Mouse (Mus musculus) gastrocnemius, postnatal 25 days (tissue): ENCODE data around the gene Trp53bp2. TPM values are rescaled to one million over a fixed set of nuclear protein-coding genes. Genes with fewer than 3 reads are reported as not detected.
A peak's percentile ranks its signal among the peaks of the same experiment; 100 is the strongest.

Source experiments
- DNase-seq: peaks from one replicate; pipeline ENCODE4 v3.0.0; 2022
- total RNA-seq, 2 experiments: library from RNA; stranded (reverse); gene quantifications; 1 replicate in 1 of 2; 2 replicates in 1 of 2; pipeline ENCODE4 v1.2.3; 2021

Gene Trp53bp2
- total RNA-seq, 2 experiments from 2014 or later = 8.5 to 8.6 TPM

DNA sequence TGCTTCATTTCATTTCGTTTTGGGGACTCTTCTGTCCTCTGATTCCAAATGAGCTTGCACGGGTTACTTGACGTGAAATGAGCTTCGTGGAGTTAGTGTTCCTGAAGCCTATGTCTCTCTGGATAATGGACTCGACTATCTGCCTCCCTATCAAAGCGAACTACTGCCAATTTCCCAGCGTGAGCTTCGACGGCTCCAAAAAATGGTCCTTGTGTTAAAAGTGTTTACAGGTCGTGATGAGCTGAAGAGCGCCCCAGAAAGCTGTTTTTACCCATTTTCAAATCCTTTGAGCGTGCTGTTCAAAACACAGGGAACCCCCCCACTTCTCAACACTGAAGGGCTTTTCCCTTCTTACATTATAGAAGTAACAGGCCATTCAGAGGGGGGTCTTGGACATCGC, 729 bp upstream of the Trp53bp2 start:
- no peak for DNase-seq

DNA sequence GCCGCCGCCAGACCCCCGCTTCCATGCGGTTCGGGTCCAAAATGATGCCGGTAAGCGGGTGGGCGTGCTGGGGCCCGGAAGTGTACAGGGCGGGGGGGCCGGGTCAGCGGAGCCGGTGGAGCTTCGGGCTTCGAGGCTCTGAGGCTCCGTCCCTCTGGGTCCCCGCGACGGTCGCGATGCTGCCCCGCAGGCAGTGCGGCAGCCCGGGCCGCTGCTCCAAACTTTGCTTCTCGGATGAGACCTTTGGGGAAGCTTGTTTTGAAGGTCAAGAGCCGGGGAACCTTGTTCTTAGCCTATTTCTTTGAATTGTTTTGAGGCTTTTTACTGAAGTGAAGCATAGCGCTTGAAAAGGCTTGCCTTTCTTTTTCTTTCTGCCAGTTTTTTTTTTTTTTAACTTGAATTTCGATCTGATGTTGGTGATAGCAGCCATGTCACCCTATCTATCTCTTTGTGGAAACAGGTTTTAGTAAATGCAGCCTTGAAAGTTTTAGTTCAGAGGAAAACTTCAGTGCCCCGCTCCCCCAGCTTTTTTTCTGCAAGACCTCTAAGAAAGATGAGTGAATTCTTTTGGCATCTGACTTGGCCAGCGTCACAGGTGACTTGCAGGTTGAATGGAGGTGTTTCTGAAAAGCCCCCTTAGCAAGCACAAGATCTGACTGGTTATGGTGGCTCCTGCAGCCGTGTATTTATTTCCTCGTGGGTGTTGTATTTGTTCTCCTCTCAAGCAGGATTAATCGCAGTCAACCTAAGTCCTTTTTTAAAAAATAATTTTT, 615 bp downstream of the Trp53bp2 start:
- no peak for DNase-seq

DNA sequence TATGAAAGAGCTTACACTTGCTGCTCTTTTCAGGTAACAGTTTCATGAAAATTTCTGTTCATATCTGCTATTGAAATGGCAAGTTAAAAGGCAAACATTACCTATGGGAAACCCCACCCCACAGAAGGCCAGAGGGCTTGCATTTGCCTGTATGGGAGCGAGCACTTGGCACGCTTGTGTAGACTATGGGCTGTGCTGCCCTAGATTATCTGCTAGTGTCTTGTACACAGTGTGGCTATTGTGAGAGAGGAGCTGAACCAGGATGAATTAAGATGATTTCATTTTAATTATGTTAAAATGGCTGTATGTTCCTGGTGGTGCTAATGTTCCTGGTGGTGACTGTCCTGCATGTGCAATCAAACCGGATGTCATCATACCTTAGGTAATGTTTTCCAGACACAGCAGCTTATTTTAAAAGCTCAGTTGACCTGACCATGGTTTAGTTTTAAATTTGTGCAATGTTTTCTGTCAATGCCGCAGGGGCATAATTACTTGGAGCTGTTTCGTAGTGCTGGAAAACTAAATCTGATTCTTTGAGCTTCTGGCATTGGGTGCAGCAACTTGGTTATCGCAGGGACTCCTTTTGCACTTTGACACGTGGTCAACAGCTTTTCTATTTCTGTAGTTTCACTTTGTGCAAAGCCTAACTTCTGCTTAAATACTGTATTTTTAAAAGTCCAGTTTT, 3.8 kb downstream of the Trp53bp2 start:
- DNase-seq = no peak

DNA sequence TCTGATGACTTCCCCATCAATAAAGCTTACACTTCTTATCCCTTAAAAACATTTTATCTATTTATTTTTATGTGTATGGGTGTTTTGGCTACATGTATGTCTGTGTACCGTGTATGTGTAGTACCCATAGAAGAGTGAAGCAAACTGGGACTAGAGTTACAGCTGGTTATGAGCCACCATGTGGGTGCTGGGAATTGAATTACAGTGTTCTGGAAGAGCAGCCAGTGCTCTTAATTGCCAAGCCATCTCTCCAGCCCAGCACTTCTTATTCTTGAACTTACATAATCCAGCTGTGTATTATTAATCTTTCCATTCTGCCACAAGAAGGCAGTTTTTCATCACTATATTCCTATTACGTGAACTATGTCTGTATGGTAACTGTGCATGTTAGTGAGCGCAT, 10.5 kb downstream of the Trp53bp2 start:
- DNase-seq = peak; percentile 41

DNA sequence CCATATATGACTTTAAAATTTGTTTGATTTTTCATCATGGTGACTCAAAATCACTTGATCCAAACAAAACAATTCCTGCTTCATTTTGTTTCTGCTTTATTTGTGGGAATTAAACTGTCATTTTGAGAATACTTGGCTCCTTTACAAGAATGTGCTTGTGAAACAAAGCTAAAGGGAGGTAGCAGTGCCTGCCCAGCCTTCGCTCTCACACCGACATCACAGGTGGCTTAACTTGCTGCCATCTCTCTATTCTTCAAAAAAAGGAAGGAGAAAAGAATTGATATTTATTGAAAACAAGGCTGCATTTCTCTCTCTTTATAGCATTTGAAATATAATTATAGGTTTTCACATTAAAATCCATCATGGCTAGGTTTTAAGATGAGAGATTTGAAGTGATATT, 15.3 kb downstream of the Trp53bp2 start:
- no peak for DNase-seq

DNA sequence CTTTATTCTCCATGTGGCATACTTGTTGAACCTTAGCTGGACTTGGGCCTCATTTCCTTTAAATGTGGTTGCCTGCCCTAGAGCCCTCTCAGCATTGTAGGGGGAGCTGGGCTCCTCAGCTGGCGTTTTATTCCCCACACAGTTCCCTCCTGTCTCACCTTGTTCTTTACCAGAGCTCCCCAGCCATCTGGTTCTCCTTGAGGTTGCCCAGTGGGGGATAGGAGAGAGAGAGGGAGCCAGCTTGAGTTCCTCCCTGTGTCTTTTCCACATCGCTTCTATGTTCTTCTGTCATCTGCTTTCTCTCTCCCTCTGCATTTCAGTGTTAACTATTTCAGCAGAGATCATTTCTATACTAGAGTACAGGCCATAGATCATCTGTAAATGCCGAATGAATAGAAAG, 16.2 kb downstream of the Trp53bp2 start:
- DNase-seq = no peak

DNA sequence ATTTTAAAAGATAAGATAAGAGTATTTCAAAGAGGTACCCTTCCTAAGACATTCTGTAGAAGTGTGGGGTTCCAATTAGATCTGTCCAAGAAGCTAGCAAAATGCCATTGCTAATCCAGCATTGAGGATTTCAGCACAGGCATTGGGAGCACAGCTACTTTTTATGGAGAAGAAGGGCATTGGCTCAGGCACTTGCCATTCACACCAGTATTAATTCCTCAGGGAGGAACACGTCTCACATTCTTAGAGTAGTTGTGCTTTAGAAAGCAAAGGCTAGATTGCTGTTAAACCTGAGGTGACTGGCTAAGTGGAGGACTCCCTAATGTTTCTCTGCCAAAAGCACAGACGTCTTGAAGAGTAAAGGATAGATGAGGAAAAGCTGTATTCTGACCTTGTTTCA, 17.5 kb downstream of the Trp53bp2 start:
- DNase-seq = no peak

DNA sequence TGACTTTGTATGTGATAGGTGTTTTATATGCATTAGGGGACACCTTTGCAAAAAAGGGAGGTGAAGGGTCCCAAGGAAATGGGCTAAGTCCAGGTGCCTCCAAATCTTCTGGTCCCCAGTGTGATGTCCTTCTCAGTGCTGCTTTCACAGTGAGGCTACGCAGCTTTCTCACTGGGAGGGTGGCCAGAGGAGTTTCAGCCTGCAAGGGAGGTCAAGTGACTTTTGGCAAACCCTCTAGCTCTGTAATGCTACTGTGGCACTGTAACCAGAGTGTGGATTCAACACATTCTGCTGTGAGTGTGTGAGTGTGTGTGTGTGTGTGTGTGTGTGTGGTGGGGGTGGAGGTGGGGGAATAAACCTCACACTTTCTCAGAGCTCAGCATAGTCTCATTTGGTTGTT, 18.5 kb downstream of the Trp53bp2 start:
- peak; percentile 64 for DNase-seq

DNA sequence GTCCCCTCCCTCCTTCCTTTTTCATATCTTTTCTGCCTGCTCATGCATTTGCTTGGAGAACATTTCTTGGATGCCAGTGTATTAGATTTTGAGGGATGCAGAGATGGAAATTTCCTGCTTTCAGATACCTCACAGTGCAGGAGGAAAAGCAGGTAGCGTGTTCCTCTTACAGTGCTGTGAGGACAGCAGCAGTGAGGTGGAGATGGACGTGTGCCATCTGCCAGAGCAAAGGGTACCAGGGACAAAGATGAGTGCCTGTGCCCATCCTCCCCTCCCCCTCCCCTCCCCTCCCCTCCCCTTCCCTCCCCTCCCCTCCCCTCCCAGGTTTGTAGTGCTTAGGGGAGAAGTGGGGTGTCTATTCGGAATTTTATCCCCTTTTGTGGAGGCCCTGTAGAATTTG, 20.9 kb downstream of the Trp53bp2 start:
- no peak for DNase-seq

DNA sequence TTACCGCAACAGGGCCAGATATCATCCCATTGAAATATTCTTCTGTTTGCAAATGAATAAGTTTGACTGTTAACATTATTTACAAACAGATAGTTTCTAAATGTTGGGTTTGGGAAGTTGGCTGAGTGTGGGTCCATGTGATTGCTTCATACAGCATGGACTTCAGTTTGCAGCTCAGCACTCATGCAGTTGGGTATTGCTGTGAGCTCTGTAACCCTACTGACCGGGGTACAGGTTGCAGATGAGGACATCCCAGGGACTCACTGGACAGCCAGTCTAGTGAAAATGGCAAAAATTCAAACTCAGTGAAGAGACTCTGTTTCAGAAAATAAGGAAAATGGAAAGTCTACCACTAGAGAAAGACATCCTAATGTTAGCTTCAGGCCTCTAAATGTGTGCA, 21.7 kb downstream of the Trp53bp2 start:
- DNase-seq = no peak

DNA sequence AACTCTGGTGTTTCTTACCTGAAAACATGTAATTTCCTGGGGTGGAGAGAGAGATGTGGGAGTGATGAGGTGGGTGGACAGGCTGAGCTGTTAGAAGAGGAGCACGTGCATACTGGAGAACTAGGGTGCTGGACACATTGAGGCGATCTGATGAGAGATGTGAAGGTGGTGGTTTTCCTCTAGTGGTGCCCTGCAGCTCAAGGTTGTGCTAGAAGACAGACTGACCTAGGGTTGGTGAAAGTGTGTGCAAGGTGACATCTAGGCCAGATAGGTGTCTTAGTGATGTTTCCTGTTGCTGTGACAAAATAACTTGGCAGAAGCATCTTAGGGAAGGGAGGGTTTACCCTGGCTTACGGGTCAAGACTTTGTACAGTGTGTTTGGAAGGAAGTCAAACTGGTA, 23.1 kb downstream of the Trp53bp2 start:
- DNase-seq = no peak

DNA sequence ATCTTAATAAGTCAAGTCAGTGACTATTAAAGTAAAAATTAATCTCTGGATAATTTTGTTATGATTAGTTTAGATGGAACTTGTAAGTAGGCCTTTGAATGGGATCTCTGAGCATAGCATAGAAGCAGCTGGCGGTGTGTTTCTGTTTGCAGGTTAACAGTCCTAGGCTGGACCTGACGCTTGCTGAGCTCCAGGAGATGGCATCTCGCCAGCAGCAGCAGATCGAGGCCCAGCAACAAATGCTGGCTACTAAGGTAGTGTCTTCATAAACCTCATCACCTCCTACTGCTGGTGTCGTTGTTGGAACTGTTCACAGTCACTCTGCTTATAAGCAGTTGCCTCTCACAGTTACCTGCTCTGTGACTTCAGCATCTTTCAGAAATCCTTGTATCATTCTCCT, 27.8 kb downstream of the Trp53bp2 start:
- no peak for DNase-seq

DNA sequence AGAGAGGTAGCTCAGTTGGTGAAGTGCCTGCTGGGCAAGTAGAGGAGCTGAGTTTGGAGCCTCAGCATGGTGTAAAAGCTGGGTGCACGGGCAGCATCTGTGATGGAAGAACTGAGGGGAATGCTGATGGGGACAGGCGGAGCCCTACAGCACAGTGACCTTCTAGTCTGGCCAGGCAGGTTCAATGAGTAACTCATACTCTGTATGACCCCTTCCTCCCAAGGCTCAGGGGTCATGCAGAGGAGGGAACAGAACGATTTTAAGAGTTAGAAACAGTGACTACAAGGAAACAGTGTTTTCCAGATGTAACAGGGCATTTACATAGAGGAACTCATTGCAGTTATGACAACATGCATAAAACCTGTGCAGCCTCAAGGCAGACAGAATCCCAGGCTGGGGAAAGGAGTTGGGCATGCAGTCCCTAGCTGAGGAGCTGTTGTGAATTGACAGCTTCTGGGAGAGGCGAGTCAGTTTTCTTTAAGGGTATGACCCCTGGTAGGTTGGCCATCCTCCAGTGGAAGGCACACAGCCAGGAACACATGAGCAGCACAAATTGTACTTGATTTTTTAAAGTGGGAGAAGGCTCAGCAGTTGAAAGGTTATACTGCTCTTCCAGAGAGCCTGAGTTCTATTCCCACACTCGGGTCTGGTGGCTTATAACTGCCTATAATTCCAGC, 30.7 kb downstream of the Trp53bp2 start:
- peak; percentile 74 for DNase-seq

DNA sequence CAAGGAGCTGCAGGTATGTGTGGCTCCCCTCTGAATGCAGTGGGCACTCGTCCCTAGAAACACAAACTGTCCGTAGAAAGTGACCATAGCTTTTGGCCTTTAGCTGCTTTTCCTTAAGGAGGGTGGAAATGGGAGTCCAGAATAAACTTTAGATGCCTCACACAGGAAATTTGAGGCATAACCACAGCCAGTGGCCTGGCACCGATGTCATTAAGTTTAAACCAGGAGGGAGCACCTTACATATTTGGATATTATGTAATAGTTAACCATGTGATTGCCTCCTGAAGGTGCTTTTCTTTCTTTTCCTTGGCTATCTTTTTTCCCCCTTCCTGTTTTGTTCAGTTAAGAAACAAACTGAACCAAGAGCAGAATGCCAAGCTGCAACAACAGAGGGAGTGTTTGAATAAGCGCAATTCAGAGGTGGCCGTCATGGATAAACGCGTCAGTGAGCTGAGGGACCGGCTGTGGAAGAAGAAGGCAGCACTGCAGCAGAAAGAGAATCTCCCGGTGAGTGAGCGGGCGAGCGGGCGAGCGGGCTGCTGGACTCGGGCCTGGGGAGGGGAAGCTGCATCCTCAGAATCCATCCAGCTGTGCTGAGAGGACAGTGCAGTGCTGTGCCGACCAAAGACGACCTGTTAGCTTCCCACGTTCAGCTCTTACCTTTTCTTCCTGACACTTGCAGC, 33.0 kb downstream of the Trp53bp2 start:
- no peak for DNase-seq

DNA sequence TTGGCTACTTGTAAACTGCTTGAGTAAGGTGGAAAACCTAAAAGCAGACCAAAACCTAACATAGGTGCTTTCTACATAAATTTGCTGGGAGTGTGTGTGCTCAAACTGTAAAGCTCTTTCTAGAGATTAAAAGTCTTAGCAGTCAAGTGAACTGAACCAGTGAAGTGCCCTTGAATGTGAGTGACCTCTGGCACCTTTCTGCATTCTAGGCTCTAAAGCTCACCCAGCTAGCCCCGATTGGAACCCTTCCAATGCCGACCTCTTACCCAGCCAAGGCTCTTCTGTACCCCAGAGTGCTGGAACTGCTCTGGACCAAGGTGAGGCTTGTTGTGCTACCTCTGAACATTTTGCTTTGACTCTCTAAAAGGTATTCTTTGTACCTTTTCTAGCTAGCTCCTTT, 35.1 kb downstream of the Trp53bp2 start:
- DNase-seq = no peak

DNA sequence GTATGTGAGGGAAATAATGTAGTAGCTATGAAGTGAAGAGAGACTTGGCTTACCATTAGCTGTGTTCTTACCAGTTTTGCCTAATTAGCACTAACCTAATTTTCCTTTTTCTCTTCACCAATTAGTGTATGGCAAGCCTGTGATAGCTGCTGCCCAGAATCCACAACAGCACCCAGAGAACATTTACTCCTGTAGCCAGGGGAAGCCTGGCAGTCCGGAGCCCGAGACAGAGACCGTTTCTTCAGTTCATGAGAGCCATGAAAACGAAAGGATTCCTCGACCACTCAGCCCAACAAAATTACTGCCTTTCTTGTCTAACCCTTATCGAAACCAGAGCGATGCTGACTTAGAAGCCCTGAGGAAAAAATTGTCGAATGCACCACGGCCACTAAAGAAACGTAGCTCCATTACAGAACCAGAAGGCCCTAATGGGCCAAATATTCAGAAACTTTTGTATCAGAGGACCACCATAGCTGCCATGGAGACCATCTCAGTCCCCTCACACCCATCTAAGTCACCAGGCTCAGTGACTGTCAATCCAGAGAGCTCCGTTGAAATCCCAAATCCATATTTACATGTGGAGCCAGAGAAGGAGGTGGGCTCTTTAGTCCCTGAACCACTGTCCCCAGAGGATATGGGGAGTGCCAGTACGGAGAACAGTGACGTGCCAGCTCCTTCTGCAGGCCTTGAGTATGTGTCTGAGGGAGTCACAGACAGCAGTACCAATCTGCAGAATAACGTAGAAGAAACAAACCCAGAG, 39.5 kb downstream of the Trp53bp2 start:
- no peak for DNase-seq

DNA sequence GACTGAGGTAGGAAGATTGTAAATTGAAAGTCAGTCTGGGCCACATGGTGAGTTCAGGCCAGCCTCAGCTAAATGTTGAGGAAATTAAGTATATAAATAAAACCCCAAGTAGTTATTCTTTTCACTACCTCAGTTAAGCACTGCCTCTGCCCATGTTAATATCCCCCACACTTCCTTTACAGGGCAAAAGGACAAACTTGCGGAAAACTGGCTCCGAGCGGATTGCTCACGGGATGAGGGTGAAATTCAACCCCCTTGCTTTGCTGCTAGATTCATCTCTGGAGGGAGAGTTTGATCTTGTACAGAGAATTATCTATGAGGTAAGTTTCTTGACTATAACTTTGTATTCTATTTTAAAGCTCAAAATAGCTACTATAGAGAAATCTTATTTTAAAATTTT, 43.5 kb downstream of the Trp53bp2 start:
- no peak for DNase-seq

DNA sequence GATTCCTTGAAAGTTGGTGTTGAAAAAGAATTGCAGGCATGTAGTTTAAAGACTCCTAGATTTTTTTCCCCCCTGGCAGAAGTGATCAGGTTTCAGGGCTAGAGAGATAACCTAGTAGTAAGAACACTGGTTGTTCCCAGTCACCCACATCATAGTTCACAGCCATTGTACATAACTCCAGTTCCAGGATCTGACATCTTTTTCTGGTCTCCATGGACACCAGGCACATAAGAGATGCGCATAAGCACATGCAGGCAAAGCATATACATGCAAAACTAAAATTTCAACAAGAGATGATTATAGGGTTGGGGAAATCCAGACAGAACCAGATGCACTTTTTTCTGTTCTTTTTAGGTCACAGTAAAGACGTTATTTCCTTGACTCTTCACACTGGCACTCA, 46.1 kb downstream of the Trp53bp2 start:
- DNase-seq = no peak

DNA sequence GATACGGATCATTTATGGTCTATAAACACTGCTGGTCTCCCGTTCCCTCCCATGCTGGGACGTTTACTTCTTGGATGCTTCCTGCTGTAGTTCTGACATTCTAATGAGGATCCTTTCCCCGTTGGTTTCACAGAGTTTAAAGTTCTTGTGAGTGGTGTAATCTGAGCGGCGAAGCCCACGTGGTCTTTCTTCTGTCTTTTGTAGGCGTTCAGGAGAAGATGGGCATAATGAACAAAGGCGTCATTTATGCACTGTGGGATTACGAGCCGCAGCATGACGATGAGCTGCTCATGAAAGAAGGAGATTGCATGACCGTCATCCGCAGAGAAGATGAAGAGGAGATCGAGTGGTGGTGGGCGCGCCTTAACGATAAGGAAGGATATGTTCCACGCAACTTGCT, 49.6 kb downstream of the Trp53bp2 start:
- no peak for DNase-seq

DNA sequence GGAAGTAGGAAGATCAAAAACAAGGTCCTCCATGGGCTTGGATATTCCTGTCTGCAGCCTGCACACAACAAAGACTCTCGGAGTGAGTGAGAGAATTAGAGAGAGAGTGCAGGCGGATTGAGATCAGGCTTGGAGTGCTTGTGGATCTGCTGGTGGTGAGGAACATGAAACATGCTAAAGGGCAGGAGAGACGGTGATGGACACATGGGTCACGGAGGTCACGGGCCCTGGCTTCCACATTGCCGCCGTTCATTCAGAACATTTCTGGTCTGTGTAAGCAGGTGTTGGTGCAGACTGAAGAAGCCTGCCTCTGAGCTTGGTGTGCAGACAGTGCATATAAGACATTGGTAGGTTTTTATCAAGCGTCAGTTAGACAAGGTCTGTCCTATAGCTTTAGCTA, 50.5 kb downstream of the Trp53bp2 start:
- no peak for DNase-seq

DNA sequence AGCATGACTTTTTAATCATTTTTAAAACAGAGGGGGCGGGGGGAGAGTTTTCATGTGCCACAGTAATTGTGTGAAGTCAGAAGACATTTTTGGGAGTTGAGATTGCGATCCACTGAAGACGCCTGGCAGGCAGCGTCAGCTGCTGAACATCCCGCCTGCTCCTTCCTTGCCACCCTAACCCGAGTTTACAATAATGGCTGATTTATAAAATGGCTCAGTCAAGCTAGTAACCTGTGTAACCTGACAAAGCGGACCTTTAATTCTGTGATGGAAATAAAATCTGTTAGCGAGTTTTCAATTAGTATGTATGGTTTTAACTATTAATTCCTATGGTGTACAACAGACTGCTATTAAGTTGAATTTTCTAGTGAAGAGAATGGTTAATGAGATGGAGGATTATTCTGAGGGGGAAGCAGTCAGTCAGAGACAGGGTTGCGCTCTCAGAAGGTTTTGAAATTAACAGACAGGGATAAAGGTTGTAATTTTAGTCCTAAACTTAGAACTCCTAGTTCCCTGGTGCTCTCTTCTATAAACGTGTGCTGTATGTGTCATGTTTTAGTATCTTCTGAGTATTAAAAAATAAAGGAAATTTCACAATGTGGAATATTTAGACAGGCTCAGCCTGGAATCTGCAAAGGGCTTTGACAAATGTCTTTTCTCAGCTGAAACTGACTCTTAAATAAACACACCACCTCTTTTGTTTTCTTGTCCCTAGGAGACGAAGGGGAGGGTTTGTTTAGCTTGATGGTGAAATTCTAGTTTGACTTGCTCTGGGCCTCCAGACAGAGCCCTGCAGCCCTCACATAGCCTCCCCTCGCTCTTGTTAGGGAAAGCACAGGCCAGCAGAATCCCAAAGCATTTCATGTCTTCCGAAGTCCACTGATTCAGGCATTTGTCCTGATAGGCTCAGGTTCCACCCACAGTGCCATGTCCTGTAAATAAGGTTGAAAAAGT, 51.6 kb downstream of the Trp53bp2 start:
- no peak for DNase-seq
